Mouse (Mus musculus) erythroblast, adult 5-6 weeks (primary cell): ENCODE data around the gene Arap1. TPM values are rescaled to one million over a fixed set of nuclear protein-coding genes. Genes with fewer than 3 reads are reported as not detected.

Source experiments
- ATAC-seq: replicated peaks from 2 replicates; pipeline ENCODE4 v1.8.0; 2016; ENCODE audit warnings: moderate number of reproducible peaks, mild to moderate bottlenecking, moderate TSS enrichment, inconsistent platforms; ENCODE audit not compliant: poor library complexity, low FRiP score, severe bottlenecking
- total RNA-seq, 2 experiments: library from RNA; stranded (forward) in 1 of 2; stranded (reverse) in 1 of 2; fragments of 150-400 nt in 1 of 2; fragments of 200-764, 138-1000 nt in 1 of 2; gene quantifications; 2 replicates each; pipeline versions ENCODE4 v1.2.3 to v1.2.4; 2015 to 2017; ENCODE audit warnings: low replicate concordance in 2 of 2

Gene Arap1
- 24.2 and 26.5 TPM in 2 replicates for total RNA-seq (2015; ENCODE audit: low replicate concordance)
- total RNA-seq (2017; ENCODE audit: low replicate concordance): 8.3 and 24.5 TPM in 2 replicates

DNA sequence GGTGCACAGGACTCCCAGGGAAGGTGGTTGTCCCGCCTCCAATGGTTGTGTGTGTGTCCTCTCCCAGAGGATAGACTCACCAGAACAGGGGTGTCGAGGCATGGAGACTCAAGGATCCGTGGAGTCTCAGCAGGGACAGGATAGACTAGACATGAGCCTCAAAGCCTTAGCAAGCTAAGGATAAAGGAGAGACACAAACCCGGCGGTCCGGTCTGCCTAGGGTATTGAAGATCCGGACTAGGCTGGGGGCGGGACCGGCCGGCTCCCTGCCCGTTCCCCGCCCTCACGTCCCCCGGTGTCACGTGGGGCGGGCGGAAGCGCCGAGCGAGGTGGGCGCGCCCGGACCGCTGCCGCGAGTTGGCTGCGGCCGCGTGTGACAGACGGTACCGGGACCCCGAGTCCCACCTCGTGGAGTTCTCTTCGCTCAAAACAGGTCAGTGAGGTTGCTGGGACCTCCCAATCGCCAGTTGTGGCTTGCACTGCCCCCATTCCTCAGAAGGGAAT, at the start of gene Arap1:
Arap1 (plus strand) TSS at position 301 of the 504 bp plus-strand sequence.
- ATAC-seq: peak; percentile 79

- no peak for ATAC-seq
These were observed 49.5 kb upstream of the Arap1 start for GRCm38 (mm10) chr7:101298375-101298774.

DNA sequence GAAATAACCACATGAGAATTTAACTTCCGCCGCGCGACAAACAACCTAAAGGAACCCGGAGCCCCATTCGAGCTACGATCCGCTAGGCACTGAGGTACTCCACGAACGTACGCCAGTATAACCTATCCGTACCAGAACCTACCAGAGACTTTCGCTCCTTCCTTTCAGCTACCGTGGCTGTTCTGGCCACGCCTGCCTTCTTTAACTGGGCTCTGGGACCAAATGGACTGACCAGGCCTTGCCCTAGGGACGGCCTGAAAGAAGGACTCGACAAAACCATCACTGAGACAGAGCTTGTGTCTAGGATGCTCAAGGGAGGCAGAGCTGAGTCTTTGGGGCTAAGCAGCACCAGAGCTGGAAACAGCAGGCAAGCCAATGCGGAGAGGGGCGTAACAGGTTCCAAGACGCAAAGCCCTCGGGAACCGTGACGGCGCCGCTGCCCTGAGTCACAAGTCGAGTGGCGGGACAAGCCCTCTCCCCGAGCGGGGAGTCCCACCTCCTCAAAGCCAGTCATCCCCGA, 46.4 kb upstream of the Arap1 start:
- peak; percentile 12; the same call in 1 of the 2 replicates for ATAC-seq

GRCm38 (mm10) chr7:101301881-101302456, 45.9 kb upstream of the Arap1 start, which contains the start of gene Atg16l2:
TSS of gene Atg16l2 (minus strand) at chr7:101302251.
- peak; percentile 91 for ATAC-seq

DNA sequence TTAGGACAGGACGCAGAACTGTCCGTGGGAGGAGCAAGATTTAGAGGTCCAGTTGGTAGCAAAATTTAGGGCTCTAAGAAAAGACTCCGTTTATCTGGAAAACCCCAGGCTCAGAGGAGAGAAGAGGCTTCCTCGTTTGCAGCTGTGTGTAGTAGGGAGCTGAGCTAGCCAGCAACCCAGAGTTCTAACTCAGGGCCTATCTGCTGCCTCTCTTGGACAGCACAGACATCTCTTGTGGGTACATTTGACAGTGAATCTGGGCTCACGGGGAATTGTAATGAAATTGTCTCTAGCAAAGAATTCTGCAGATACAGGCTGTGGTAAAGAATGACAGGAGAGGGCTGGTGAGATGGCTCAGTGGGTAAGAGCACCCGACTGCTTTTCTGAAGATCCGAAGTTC, 45.2 kb upstream of the Arap1 start:
- ATAC-seq: no peak

DNA sequence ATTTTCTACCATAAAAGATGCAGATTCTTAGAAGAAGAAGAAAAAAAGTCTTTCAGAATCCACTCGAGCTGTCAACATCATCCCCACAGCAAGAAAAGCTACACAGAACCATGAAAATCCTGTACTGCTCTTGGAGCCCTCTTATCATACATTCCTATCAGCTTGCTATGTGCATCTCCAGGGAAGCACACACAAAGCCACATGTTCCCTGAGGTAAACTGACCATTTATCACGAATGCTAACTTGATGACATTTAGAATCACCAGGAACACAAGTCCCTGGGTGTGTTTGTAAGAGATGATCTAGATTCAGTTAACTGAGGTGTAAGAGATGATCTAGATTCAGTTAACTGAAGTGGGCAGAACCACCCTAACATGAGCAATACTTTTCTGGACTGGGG, 41.0 kb upstream of the Arap1 start:
- no peak for ATAC-seq

DNA sequence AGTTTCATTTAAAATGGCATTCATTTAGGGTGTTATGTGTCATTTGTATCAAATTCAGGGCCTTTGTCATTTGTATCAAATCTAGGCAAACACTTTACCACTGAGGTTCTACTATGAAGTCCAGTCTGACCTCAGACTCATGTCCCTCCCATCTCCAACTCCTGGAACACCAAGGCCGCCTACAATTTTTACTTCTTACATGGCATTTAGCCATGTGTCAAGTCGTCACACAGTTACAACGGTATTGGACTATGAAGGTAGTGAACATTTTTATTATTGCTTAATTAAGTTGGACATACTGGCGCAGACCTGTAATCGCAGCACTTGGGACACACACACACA, 37.9 kb upstream of the Arap1 start:
- ATAC-seq: no peak

DNA sequence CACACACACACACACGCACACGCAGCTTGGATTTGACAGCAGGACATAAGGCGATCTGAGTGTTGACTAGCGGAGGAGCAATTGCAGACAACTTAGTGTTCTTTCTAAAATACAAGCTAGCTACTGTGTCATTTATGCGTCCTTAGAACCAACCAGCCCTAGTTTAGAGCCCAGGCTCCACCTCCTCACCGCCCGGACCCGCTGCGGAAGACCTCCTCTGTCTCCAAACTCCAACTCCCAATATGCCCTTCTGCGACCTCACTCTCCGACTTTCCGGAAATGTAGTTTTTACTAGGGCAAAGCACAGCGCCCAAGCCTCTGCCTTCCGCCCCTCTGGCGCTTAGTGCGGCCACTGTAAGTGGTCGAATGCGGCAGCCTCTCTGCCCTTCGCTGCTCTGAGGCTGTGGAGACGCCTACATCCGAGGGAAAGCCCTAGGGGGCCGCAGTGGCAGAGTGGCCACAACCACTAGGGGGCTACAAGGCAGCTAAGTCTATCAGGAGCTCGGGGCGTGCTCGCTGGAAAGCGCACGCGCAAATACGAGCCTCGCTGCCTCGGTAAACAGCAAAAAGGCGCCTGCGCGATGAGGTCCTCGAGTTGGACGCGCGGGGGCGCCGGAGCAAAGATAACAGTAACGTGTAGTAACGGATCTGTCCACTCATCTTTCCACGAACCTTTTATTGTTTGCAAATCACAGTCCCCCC, 37.4 kb upstream of the Arap1 start:
- peak; percentile 94 for ATAC-seq

- peak; percentile 15; the same call in 1 of the 2 replicates for ATAC-seq
These were observed 36.8 kb upstream of the Arap1 start for GRCm38 (mm10) chr7:101311061-101311460.

- no peak for ATAC-seq
These were observed 34.8 kb upstream of the Arap1 start for GRCm38 (mm10) chr7:101313033-101313432.

DNA sequence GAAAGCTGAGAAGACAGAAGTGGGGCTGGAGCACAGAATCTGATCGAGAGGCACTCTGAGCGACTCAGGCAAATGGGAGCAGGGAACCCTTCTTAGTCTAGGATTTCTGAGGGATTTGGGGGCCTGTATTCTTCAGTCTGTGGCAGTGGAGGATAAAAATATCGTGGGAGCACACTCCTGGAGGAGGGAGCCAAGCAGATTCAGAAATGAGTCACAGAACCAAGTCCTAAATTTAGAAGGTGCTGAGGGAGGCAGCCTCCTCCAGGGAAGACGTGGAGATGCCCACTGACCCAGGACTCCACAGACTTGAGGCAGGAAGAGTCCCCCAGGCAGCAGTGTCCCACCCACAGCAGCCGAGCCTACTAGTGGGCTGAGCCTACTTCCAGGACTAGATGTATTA, 33.5 kb upstream of the Arap1 start:
- ATAC-seq: no peak

DNA sequence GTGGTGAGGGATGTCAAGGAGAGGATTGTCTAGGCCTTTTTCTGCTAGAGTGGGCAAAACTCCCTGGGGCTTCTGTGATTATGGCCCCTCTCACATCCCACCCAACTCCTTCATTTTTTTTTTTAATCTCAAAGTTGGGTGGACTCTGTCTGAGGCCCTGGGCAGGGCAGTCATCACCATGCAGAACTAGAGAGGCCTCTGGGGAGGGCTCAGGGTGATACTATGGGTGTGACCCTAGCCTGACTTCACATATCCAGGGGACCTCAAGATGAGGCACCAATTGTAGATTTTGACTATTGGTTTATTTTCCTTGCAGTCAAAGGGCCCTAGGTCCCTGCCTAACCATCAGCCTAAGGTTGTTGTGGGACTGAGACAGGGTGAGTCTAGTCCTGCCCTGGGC, 32.2 kb upstream of the Arap1 start:
- 0 out of 2 replicates have a peak, but pooled peaks have one; percentile 18 for ATAC-seq

- ATAC-seq: peak; percentile 48
These were observed 31.3 kb upstream of the Arap1 start for GRCm38 (mm10) chr7:101316591-101317001.

- ATAC-seq: no peak; the same call in 1 of the 2 replicates
These were observed 30.9 kb upstream of the Arap1 start, which contains the start of gene Stard10 for GRCm38 (mm10) chr7:101317014-101317413. TSS of gene Stard10 (plus strand) at chr7:101317086.

- no peak for ATAC-seq
These were observed 29.0 kb upstream of the Arap1 start for GRCm38 (mm10) chr7:101318848-101319247.

- no peak for ATAC-seq
These were observed 28.1 kb upstream of the Arap1 start for GRCm38 (mm10) chr7:101319796-101320195.

DNA sequence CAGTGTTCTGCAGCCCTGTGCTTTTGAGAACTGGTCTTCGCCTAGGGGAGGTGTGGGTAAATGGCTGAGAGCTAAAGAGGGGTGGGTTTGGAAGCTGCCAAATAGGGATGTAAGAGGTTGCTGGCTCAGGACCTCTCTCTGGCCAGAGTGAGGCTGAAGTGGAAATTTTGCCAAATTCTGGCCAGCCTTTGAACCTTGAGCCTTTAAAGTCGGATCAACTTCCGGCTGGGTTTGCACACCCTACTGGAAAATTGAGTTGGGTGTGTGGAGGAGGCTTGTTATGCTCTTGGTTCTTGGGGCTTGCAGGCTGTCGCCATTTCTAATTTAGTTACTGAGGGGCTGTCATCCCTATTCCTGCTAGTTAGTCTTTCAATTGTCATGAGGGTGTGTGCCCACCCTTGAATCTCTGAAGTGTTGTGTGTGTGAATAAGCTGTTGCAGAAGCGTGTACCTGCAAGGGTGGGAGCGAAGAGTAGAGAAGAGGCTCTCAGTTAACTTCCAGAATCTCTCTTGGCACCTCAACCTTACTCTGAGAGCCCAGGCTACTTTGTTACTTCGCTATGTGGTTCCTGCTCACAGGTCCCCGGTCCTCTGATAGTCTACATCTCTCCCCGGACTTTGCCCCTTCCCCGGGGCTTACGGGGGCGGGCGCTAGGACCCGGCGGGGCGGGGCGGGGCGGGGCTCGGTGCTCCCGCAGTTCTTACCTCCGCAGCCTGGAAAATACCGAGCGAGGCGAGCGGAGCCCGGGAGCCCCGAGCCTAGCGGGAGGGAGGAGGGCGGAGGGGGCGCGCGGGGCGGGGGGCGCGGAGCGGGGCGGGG, 27.3 kb upstream of the Arap1 start:
- ATAC-seq: no peak

GRCm38 (mm10) chr7:101321218-101321827, 26.5 kb upstream of the Arap1 start:
- ATAC-seq: peak; percentile 29

DNA sequence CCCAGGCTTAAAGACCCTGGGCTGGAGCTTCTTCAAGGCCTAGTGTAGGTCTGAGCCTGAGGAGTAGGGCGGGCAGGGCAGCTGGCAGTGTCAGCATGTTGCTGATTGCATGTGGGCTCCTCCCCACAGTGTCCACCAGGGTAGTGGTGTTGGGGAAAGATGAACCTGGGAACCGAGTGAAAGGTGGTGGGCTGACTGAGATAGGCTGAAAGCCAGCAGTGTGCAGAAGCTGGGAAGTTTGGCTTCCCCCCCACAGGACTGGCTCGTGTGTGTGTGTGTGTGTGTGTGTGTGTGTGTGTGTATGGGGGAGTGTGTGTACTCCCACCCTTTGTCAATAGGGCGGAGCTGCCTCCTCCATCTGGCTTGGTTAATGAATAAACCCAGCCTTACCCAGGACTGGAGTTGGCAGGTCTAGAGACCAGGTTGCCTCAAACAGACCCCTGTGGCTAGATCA, 24.7 kb upstream of the Arap1 start:
- ATAC-seq: peak; percentile 67
